Mouse (Mus musculus): ENCODE measurements around the gene Sema3f. TPM values are rescaled to one million over a fixed set of nuclear protein-coding genes. Genes with fewer than 3 reads are reported as not detected.

Sema3f gene
- polyA plus RNA-seq, 1 experiment, result 41.3 TPM

DNA sequence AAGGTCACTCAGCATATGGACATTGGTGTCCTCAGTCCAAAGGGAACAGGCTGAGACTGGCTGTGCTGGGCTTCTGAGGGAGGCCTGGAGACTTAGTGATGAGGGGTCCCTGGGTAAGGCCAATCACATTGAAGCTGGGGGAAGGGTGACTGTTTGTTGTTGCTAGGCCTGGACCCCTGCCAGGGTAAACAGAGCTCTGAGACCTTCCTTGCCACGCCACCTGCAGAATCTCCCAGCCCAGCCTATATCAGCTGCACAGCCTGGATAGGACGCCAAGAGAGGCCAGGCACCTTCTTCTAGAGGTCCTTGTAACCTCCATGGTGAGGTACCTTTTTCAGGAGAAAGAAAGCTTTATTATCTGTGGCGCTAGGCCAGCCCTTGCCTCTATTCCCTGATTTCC lies 41.4 kb downstream of the Sema3f start:
- H3K27ac ChIP-seq (ENCODE audit: control insufficient read depth, insufficient read depth, low read length), result no peak overlapping the region
- WGBS, result 85% methylated on average over 3 of the region's 3 CpGs
- TF ChIP-seq CTCF (IDR thresholded peaks at IDR 0.05; ENCODE audit: borderline replicate concordance, control insufficient read depth, extremely low read depth, insufficient read depth, low read length, poor library complexity), result no peak
- no peak for TF ChIP-seq POLR2A (IDR thresholded peaks at IDR 0.05; ENCODE audit: control insufficient read depth, extremely low read depth, insufficient read depth, low read length, poor library complexity)
- peaks cover 13% of the 10 kb centered on the region for H3K27me3 ChIP-seq (ENCODE audit: control insufficient read depth, insufficient read depth, low read length)
- H3K4me3 ChIP-seq (ENCODE audit: control insufficient read depth, insufficient read depth, low read length), result no peak overlapping the region
- DNase-seq, result no peak
- peaks cover 10% of the 10 kb centered on the region for H3K4me1 ChIP-seq (replicated peaks; ENCODE audit: control insufficient read depth, insufficient read depth, low read length)
- H3K36me3 ChIP-seq (ENCODE audit: control insufficient read depth, insufficient read depth, low read length), result no peaks in the 10 kb centered on the region

DNA sequence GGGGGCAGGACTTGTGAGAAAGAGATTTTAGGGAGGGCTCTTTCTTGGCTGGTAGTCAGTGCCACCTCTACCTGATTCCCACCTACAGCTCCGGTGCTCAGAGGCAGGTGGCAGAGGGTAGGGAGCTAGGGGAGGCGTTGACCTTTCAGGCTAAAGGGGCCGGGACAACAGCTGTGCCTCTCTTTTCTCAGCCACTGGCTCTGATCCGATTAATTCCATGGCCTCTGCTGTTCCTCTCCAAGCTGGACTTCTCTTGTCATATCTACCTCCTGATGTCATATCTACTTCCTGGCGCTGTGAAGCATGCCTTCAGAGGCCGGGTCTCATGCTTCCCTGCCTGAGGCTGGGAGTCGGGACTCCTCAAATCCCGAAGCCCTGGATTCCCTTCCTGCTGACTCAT lies 42.3 kb downstream of the Sema3f start:
- Histone ChIP-seq H3K27ac (ENCODE audit: control insufficient read depth, insufficient read depth, low read length) (no peak overlapping the region), H3K4me3 (ENCODE audit: control insufficient read depth, insufficient read depth, low read length) (no peak overlapping the region), H3K4me1 (replicated peaks; ENCODE audit: control insufficient read depth, insufficient read depth, low read length) (peaks cover 10% of the 10 kb centered on the region), H3K36me3 (ENCODE audit: control insufficient read depth, insufficient read depth, low read length) (no peaks in the 10 kb centered on the region), H3K27me3 (ENCODE audit: control insufficient read depth, insufficient read depth, low read length) (peaks cover 13% of the 10 kb centered on the region)
- TF ChIP-seq CTCF (IDR thresholded peaks at IDR 0.05; ENCODE audit: borderline replicate concordance, control insufficient read depth, extremely low read depth, insufficient read depth, low read length, poor library complexity), result no peak
- TF ChIP-seq POLR2A (IDR thresholded peaks at IDR 0.05; ENCODE audit: control insufficient read depth, extremely low read depth, insufficient read depth, low read length, poor library complexity), result no peak
- DNase-seq, result no peak
- WGBS, result 75% methylated on average over 8 of the region's 8 CpGs

DNA sequence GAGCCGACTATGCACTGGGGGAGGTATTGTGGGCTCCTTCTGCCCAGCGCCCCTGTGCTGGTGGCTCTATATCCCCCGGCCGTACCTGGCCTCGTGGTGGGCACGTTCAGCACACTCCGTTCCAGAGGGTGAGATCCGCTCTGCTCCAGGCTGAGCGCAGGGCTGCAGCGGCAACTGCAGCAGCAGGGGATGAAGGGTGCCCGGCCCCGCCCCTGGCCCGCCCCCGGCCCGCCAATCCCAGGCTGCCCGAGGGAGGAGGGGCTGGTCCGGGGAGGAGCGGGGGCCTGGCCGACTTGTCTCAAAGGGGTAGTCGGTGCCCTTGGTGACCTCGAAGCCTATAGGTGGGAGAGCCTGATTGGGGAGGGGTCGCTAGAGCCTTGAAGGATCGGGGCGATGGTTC lies 43.1 kb downstream of the Sema3f start:
- peaks cover 13% of the 10 kb centered on the region for H3K27me3 ChIP-seq (ENCODE audit: control insufficient read depth, insufficient read depth, low read length)
- no peaks in the 10 kb centered on the region for H3K36me3 ChIP-seq (ENCODE audit: control insufficient read depth, insufficient read depth, low read length)
- 1% methylated on average over 24 of the region's 24 CpGs for WGBS
- H3K4me1 ChIP-seq (replicated peaks; ENCODE audit: control insufficient read depth, insufficient read depth, low read length), result peaks cover 10% of the 10 kb centered on the region
- H3K27ac ChIP-seq (ENCODE audit: control insufficient read depth, insufficient read depth, low read length), result no peak overlapping the region
- peak; percentile 35 for DNase-seq
- no peak overlapping the region for H3K4me3 ChIP-seq (ENCODE audit: control insufficient read depth, insufficient read depth, low read length)
- TF ChIP-seq POLR2A (IDR thresholded peaks at IDR 0.05; ENCODE audit: control insufficient read depth, extremely low read depth, insufficient read depth, low read length, poor library complexity) (no peak), CTCF (IDR thresholded peaks at IDR 0.05; ENCODE audit: borderline replicate concordance, control insufficient read depth, extremely low read depth, insufficient read depth, low read length, poor library complexity) (no peak)

DNA sequence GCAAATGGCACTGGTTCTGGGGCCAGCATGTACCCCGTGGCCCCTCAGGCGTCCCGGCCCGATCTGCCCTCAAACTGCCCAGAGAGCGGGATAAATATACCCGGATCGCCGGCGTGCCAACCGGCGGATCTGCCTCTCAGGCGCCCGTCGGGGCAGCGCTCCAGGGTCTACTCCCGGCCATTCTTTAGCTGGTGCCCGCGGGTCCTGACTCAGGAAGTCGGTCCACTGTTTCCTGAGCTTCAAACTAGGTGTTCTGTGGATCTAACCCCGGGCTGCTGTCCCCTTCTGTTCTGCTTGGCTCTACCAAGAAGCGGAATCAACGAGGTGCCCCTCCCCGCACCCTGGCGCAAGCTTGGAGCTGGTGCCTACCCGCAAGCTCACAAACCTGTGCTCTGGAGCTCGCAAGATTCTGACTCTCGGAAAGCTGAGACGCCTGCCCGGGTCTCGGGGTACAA lies 43.5 kb downstream of the Sema3f start:
- Histone ChIP-seq H3K27ac (ENCODE audit: control insufficient read depth, insufficient read depth, low read length) (no peak overlapping the region), H3K27me3 (ENCODE audit: control insufficient read depth, insufficient read depth, low read length) (peaks cover 13% of the 10 kb centered on the region), H3K36me3 (ENCODE audit: control insufficient read depth, insufficient read depth, low read length) (no peaks in the 10 kb centered on the region), H3K4me1 (replicated peaks; ENCODE audit: control insufficient read depth, insufficient read depth, low read length) (peaks cover 10% of the 10 kb centered on the region), H3K4me3 (ENCODE audit: control insufficient read depth, insufficient read depth, low read length) (no peak overlapping the region)
- WGBS, result 4% methylated on average over 30 of the region's 30 CpGs
- no peak for TF ChIP-seq POLR2A (IDR thresholded peaks at IDR 0.05; ENCODE audit: control insufficient read depth, extremely low read depth, insufficient read depth, low read length, poor library complexity)
- TF ChIP-seq CTCF (IDR thresholded peaks at IDR 0.05; ENCODE audit: borderline replicate concordance, control insufficient read depth, extremely low read depth, insufficient read depth, low read length, poor library complexity), result no peak
- no peak for DNase-seq

DNA sequence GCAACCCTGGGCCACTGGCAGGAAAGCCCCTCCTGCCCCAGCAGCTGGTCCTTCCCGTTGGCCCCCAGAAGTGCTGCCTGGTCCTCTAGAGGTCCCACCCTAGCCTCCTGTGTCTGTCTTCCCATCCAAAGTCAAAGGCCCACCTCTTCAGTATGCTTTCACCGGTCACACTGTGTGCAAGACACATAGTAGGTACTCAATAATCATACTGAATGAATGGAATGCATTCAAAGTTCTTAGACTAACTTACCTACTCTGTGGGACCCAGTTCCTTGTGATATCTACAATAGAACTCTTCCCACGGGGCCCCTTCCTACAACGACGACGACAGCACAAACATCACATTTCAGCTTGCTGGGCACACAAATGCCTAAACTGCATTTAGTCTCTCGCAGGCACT lies 45.0 kb downstream of the Sema3f start:
- Histone ChIP-seq H3K4me1 (replicated peaks; ENCODE audit: control insufficient read depth, insufficient read depth, low read length) (peaks cover 10% of the 10 kb centered on the region), H3K4me3 (ENCODE audit: control insufficient read depth, insufficient read depth, low read length) (no peak overlapping the region), H3K27ac (ENCODE audit: control insufficient read depth, insufficient read depth, low read length) (no peak overlapping the region), H3K27me3 (ENCODE audit: control insufficient read depth, insufficient read depth, low read length) (peaks cover 13% of the 10 kb centered on the region), H3K36me3 (ENCODE audit: control insufficient read depth, insufficient read depth, low read length) (no peaks in the 10 kb centered on the region)
- no peak for DNase-seq
- 78% methylated on average over 7 of the region's 7 CpGs for WGBS
- no peak for TF ChIP-seq POLR2A (IDR thresholded peaks at IDR 0.05; ENCODE audit: control insufficient read depth, extremely low read depth, insufficient read depth, low read length, poor library complexity)

DNA sequence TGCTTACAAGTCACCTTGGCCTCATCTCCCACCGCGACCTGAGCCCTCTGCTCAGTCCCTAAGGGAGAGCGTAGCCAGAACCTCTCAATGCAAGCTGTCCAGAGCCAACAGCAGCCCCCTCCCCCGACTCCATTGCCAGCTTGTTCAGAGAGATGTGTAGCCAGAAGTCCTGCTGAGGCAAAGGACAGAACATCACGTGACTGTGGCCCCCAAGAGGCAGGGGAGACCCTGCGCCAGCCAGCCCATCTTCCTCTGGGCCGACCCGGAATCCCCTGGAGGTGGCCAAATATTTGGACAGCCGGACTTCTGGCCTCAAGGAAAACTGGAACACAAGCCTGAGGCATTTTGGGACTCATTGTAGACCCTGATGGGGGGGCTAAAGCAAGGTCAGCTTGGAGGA lies 46.8 kb downstream of the Sema3f start:
- WGBS, result 91% methylated on average over 9 of the region's 9 CpGs
- no peak for TF ChIP-seq CTCF (IDR thresholded peaks at IDR 0.05; ENCODE audit: borderline replicate concordance, control insufficient read depth, extremely low read depth, insufficient read depth, low read length, poor library complexity)
- TF ChIP-seq POLR2A (IDR thresholded peaks at IDR 0.05; ENCODE audit: control insufficient read depth, extremely low read depth, insufficient read depth, low read length, poor library complexity), result no peak
- H3K36me3 ChIP-seq (ENCODE audit: control insufficient read depth, insufficient read depth, low read length), result no peaks in the 10 kb centered on the region
- peaks cover 10% of the 10 kb centered on the region for H3K4me1 ChIP-seq (replicated peaks; ENCODE audit: control insufficient read depth, insufficient read depth, low read length)
- no peak overlapping the region for H3K4me3 ChIP-seq (ENCODE audit: control insufficient read depth, insufficient read depth, low read length)
- peaks cover 13% of the 10 kb centered on the region for H3K27me3 ChIP-seq (ENCODE audit: control insufficient read depth, insufficient read depth, low read length)
- no peak for DNase-seq
- no peak overlapping the region for H3K27ac ChIP-seq (ENCODE audit: control insufficient read depth, insufficient read depth, low read length)

DNA sequence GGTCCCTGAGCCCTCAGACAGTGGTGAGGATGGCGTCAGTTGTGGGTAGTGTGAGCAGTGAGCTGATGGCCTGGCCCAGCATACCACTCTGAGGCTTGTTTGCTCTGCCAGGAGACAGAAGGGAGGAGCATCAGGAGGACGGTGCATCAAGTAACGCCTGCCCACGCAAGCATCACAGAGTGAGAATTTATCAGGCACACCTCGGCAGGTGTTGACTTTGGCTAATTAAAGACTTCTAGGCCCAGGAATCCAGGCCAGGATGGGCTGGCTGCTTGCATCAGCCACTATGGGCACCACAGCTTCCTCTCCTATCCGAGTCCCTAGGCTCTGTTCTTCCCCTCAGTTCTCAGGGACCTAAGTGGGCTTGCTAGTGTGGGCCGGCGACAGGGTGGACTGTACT lies 47.9 kb downstream of the Sema3f start:
- DNase-seq, result no peak
- 90% methylated on average over 8 of the region's 8 CpGs for WGBS
- Histone ChIP-seq H3K27ac (ENCODE audit: control insufficient read depth, insufficient read depth, low read length) (no peak overlapping the region), H3K4me3 (ENCODE audit: control insufficient read depth, insufficient read depth, low read length) (no peak overlapping the region), H3K36me3 (ENCODE audit: control insufficient read depth, insufficient read depth, low read length) (no peaks in the 10 kb centered on the region), H3K4me1 (replicated peaks; ENCODE audit: control insufficient read depth, insufficient read depth, low read length) (peaks cover 10% of the 10 kb centered on the region), H3K27me3 (ENCODE audit: control insufficient read depth, insufficient read depth, low read length) (peaks cover 13% of the 10 kb centered on the region)
- TF ChIP-seq CTCF (IDR thresholded peaks at IDR 0.05; ENCODE audit: borderline replicate concordance, control insufficient read depth, extremely low read depth, insufficient read depth, low read length, poor library complexity) (no peak), POLR2A (IDR thresholded peaks at IDR 0.05; ENCODE audit: control insufficient read depth, extremely low read depth, insufficient read depth, low read length, poor library complexity) (no peak)
